In genomic region chr11:6003046-6003639, GRCm38 (mm10) we compare ENCODE assay signal across 8 mouse cellular contexts. TPM values are rescaled to one million over a fixed set of nuclear protein-coding genes. Genes with fewer than 3 reads are reported as not detected.
DNase-seq lines count a peak whose midpoint lies in the region; ATAC-seq and TF ChIP-seq lines count a peak whose summit lies in the region.

No protein-coding gene starts in this region.

- no peak overlapping the region for H3K27ac ChIP-seq in kidney, postnatal 0 days
- H3K27ac ChIP-seq in brown adipose tissue, adult 24 weeks (replicated peaks; ENCODE audit: low read depth, low read length), result peak overlapping the region; percentile 31; the same call in 1 of the 2 replicates

- H3K36me3 ChIP-seq in kidney, postnatal 0 days (ENCODE audit: insufficient read depth, low read length), result no peaks in the 10 kb centered on the region

- peak; percentile 48 for DNase-seq in CD4-positive, CD25-positive, alpha-beta regulatory T cell, adult 2 months (ENCODE audit: low read depth, low spot score)
- no peak for DNase-seq in kidney, postnatal 0 days (ENCODE audit: low spot score)
- DNase-seq in kidney, adult 8-10 months, result no peak
- peak; percentile 44 for DNase-seq in lung, postnatal 10 days
- no peak for DNase-seq in ovary, postnatal 36 days (ENCODE audit: low spot score)
- no peak for DNase-seq in frontal cortex, postnatal 10 days (ENCODE audit: low spot score in 2 of 2)

- no peak overlapping the region for H3K4me2 ChIP-seq in kidney, postnatal 0 days (ENCODE audit: low read length)

- no peaks in the 10 kb centered on the region for H3K9me3 ChIP-seq in kidney, postnatal 0 days (replicated peaks; ENCODE audit: low read length)

- peaks cover 11% of the 10 kb centered on the region for H3K4me1 ChIP-seq in kidney, postnatal 0 days (replicated peaks; ENCODE audit: insufficient read depth, low read length)
- H3K4me1 ChIP-seq in brown adipose tissue, adult 24 weeks (ENCODE audit: control insufficient read depth, insufficient read depth, insufficient read length, low read length), result peaks cover 31% of the 10 kb centered on the region

- no peak overlapping the region for H3K4me3 ChIP-seq in kidney, postnatal 0 days (replicated peaks; ENCODE audit: low read depth, low read length)
- H3K4me3 ChIP-seq in brown adipose tissue, adult 24 weeks (ENCODE audit: insufficient read depth, low read depth, low read length), result no peak overlapping the region

- H3K27me3 ChIP-seq in kidney, postnatal 0 days (ENCODE audit: insufficient read depth, low read length), result no peaks in the 10 kb centered on the region

- ATAC-seq in CD4-positive, CD25-positive, alpha-beta regulatory T cell, adult 4 months, result no peak
- no peak for ATAC-seq in kidney, postnatal 0 days (replicated peaks; ENCODE audit: low FRiP score, low read depth)

- 23% methylated on average over 2 of the region's 2 CpGs for WGBS in kidney, postnatal 0 days

- peak; percentile 45; the same call in 1 of the 2 replicates for TF ChIP-seq CTCF in kidney, postnatal 0 days (IDR thresholded peaks at IDR 0.05; ENCODE audit: low read depth)

- no peak overlapping the region for H3K9ac ChIP-seq in kidney, postnatal 0 days (ENCODE audit: low read depth, low read length)

RNA-seq across cellular contexts. Expression of gene Ykt6, which starts 47.6 kb away (rescaled TPM):
- polyA plus RNA-seq in CD4-positive, CD25-positive, alpha-beta regulatory T cell, adult 4 months (2017; shearing (Covaris generic)), result 10 to 100 TPM; 28.1 to 31.5 TPM
- 41.8 and 46.5 TPM in 2 replicates for polyA plus RNA-seq in kidney, postnatal 0 days (2015; fragmentation: Nextera tagmentation; extraction: Ambion mirVana)
- polyA plus RNA-seq in brown adipose tissue, adult 24 weeks (2012; ENCODE audit: insufficient read depth, insufficient read length, missing spikeins), result 42.9 TPM in 2 replicates

RNA-seq across cellular contexts. Expression of gene Gck, which starts 53.3 kb away (rescaled TPM):
- polyA plus RNA-seq in CD4-positive, CD25-positive, alpha-beta regulatory T cell, adult 4 months (2017; shearing (Covaris generic)), result not detected
- polyA plus RNA-seq in kidney, postnatal 0 days (2015; fragmentation: Nextera tagmentation; extraction: Ambion mirVana), result 0.64 and 1.0 TPM in 2 replicates
- 1.5 TPM in 1 of 2 replicates, not detected in the other for polyA plus RNA-seq in brown adipose tissue, adult 24 weeks (2012; ENCODE audit: insufficient read depth, insufficient read length, missing spikeins)

Comparison
In these comparisons a context has a peak if more than half of its experiments do, and no peak if none do; other contexts are left out.
1. DNase-seq: peak in CD4-positive, CD25-positive, alpha-beta regulatory T cell, adult 2 months (single experiment) and lung, postnatal 10 days (single experiment); none in kidney, postnatal 0 days (single experiment), kidney, adult 8-10 months (0 of 2), ovary, postnatal 36 days (single experiment) and frontal cortex, postnatal 10 days (0 of 2).